Mouse (Mus musculus) common myeloid progenitor, adult 5-6 weeks (primary cell): ENCODE data around the gene Colgalt2. TPM values are rescaled to one million over a fixed set of nuclear protein-coding genes. Genes with fewer than 3 reads are reported as not detected.
A peak's percentile ranks its signal among the peaks of the same experiment; 100 is the strongest.

Experiments
- ATAC-seq: replicated peaks from 2 replicates; pipeline ENCODE4 v1.8.0; 2016; ENCODE audit warnings: low read depth, mild to moderate bottlenecking, moderate TSS enrichment, inconsistent platforms; ENCODE audit not compliant: poor library complexity, severe bottlenecking
- total RNA-seq: library from RNA; stranded (forward); fragments of 200-1000, 187-1606 nt; gene quantifications from 2 replicates; pipeline ENCODE4 v1.2.3, GENCODE M21; 2017

Colgalt2 gene
- total RNA-seq, 1 experiment from 2014 or later: not detected

DNA sequence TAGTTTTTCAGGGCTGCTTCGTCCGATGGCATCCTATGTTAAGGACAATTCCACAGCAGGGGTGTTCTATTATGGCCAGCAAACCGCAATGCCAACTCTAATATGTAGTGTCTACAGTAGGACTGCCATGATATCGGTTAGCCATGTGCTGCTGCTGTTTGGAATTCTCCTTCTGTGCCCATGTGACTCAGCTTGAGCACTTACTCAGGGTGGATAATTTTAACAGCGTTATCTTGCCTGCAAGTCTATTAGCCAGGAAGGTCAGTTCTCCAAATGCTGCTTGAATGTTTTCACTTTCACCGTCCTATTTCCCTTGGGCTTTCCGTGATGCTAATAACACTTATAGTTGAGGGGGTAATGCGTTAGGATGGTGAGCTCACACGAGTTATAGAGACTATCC is 126.5 kb downstream of the Colgalt2 start:
- no peak for ATAC-seq

DNA sequence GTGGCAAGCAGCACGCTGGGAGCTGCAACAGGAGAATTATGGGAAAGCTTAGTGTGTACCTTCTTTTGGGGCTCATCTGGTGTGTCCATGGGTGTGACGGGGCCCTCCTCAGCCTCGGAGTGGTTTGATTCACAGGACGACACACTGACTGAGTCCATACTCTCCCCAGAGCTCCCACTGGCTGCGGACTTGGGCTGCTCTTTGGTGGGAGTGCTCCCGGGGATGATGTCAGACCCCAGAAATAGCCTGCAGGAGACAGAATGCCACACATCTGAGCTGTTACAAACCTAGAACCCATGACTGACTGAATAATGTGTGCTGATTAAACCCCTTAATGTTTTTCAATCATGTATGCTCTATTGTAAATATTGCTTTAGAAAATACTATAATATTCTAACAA is 128.6 kb downstream of the Colgalt2 start:
- ATAC-seq: no peak

DNA sequence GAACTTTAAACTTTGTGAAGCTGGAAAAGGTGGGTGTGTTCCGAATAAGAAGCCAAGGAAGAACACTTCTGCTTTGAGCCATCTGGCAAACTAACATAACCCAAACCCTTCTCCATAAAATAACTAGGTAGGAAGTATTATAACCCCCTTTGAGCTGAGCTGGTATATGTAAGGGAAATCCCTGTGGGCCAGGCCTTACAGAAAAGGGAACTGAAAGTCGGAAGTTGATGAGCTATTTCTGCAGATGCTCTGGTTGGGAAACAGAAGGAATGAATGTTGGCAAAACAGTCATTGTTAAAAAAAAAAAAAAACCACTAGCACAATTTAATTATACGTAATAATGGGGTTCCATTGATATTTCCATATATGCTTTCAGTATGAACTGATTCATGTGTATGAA is 129.1 kb downstream of the Colgalt2 start:
- peak; percentile 79 for ATAC-seq

DNA sequence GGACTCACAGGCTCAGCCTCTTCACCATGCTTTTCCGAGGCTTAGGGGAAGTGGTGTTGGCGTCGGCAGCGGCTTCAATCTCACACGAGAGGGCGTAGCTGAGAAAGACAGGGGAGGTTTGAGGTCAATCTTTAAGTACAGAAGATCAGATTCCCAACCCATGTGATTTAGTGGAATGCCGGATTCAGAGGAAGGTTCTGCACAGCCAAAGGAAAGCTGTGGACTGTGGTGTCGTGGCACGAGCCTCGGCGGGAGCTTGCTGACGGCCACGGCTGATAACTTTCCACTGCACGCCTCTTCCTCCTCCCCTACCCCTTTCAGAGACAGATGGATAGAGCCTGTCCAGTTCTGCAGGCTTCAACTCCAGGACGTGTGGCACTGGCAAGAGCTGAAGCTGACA is 131.9 kb downstream of the Colgalt2 start:
- 0 out of 2 replicates have a peak, but pooled peaks have one; percentile 16 for ATAC-seq

DNA sequence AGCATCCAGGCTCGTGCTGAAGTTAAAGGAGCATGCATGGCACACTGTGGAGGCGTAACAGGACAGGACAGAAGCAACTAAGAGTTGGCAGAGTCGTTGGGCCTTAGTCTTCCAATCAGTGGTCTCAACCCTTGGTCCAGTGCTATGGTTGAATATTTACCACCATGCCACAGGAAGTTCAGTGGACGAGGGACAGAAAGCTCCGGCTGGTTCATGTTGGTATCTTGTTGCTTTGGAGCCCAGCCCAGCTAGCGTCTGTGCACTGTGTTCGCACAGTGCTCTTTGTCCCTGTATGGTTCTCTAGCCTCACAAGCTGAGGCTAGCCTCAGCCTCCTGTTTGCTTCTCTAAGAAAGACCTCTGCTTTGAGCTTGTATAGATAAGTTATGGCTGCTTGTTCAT is 134.9 kb downstream of the Colgalt2 start:
- no peak for ATAC-seq

DNA sequence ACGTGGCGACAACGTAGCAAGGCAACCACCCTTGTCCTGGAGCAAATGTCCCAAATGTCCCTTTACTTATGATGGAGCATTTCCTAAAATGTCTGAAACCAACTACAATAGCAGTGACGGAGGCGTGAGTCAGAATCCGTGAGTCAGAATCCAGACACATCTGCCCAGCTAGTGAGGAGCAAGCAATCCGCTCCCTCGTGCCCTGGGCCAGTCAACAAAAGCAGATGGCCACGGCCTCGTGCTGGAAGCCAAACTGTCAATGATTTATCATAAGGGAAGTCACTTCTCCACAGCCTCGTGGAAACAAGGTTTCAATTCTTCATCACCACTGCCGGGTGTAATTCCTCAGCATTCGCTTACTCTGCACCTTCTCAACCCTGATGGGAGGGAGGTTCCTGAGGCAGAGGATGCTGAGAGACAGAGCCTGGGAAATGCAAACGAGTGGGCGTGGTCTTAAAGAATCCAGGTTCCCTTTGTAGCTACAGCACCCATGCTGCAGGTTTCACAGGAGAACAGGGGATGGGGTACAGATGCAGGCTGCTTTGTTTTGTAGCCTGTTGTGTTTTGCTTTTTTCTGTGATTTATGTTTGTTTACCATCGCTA is 136.9 kb downstream of the Colgalt2 start:
- ATAC-seq: 0 out of 2 replicates have a peak, but pooled peaks have one; percentile 10

DNA sequence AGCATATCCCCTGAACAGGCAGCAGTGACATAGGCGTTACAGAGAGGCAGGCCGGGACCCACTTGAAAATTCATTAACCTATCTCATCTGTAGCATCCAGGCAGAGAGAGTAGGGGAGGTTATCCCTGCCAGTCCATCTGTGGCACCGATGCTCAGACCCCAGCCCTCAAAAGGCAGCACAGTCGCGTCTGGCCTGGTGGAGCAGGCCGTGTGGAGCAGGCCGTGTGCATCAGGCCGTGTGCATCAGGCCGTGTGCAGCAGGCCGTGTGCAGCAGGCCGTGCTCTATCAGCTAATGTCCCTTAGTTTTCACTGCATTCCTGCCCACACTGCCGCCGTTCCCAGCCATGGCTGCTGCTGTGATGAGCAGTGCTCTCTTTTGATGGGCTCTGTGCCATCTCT is 137.6 kb downstream of the Colgalt2 start:
- ATAC-seq: no peak

DNA sequence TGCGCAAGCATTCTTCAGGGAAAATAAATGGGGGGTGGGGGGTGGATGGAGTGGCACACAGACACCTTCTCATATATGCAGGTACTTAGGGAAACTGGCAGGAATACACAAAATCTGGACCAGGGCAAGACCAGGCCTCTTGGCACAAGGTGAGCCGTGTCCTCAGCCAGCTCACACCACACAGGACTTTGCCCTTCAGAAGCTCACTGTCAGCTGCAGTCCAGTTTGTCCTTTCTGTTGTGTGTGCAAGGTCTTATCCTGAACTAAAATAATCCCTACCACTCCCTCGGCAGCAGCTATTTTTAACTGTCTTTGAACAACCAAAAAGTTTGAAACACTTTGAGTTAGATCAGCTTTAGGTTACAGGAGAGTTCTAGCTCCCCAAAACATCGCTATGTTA is 139.2 kb downstream of the Colgalt2 start:
- ATAC-seq: no peak

DNA sequence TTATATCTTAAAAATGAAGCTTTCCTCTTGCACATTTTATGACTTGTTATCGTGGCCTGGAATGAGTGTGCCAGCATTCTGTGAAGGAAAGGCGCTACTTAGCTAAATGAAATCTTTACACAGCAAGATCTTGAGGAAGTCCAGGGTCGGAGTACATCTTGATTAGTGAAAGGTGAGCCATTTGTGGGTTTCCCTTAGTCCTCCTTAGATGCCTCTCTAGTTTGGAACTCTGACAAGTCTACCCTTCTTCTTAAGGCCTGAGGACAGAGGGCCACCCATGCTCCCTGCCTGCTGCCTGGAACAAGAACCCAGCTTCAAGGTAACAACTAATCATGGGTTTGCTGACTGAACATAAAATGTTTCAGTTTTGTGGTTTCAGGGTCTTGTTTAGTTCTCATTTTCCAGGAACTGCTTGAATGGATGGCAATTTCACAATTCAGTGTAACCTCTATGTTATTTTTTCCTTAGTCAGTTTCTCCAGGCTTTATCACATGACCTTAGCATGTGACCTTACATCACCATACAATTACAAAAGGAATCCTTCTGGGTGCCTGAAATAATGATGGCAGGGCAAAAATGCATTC is 140.8 kb downstream of the Colgalt2 start:
- peak; percentile 67 for ATAC-seq

DNA sequence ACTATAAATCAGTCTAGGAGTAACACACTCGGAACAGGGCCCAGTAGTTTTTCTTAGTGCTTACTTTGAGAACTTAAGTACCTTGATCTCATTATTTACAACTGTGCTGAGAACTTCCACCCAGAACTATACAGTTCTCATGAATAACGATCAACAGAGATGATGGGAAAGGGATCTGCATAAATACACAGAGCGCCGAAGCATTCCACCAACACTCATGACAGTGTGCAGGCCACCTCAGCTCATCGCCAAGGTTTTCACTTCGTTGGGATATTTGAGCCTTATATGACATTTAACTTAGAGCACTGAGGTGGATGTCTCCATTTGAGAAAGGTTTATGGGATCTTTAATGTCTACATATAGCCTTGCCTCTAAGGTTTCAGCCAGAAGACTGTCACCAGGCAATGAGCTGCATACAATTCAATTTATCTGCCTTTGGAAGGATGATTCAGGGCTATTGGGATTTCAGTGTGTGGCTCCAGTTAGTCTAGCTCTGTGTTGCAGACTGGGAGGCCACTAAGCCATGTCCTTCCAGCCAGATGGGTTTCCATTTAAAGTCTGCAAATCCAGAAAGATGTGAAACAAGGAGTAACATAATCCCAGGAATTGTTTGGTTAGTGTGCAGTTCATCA is 143.2 kb downstream of the Colgalt2 start:
- no peak for ATAC-seq

DNA sequence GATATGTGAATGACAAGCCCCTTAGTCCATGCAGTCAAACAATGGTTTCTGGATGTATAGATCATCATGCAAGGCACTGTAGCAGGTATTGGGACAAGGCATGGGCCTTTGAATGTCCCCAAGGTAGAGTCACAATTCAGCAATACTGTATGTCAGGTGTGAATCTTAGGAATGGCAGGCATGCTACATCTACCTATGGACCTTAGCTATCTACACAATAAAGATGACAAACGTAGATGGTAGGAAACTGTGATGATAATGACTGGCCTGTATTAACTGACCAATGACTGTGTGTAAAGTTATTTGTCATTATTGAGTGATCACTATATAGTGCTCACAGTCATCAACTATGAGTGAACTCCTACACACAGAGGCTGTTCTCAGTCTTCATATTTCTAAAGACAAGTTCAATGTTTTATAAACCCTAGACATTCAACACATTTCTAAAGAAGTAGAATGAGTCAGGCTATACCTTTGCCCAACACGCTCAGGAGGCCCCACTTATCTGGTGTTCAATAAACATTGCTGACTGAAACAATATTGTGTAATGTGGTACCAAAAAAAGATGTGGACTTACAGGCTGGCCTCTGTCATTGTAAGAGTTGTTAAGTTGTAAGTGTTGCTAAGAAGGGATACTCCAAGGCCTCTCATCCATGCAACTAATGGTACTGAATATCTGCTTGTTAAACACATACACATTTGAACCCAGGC is 144.0 kb downstream of the Colgalt2 start:
- ATAC-seq: no peak

DNA sequence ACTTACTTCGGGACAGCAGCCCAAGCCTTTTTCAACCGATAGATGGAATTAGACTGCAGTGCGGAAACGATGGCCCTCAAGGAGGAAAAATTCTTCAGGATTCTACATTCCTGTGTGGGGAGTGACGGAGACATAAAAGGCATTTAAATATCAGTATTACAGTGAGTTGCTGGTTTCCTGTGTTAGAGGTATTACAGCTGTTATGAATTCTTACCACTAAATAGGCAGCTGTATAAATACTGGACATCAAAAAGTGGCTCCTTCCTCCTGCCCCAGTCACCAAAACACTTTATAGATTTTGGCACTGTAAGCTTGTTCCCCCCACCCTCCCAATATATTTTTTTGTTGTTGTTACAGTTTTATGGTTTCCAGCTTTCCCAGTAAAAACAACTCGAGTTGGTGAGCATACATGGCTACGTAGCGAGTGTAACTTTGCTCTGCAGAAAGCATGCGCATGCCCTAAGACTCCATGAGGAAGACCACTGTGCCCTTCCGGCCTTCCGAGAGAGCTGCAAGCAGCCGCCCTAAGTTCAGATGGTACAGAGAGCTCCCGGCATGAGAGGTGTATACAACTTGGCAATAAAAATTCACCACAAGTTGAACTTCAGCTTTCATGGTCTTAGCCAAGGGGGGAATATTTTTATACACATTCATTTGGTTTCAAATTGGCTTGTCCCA is 149.6 kb downstream of the Colgalt2 start:
- no peak for ATAC-seq

DNA sequence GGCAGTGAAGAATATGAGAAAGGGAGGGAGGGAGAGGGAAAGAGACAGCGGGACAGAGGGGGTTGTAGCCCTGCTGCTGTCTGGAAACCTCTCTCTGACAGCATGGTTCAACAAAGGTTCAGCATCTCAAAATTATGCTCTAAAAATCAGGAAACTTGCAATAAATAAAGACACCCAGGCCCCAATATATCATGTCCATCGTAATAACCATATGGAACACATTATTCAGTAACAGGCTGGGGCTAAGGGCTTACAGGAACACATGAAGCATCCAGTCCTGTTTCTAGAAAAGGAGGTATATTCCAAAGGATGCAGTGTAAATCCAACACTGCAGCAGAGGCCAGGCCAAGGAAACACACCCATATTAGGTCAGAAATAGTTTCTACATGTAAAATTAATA is 150.9 kb downstream of the Colgalt2 start:
- ATAC-seq: no peak

DNA sequence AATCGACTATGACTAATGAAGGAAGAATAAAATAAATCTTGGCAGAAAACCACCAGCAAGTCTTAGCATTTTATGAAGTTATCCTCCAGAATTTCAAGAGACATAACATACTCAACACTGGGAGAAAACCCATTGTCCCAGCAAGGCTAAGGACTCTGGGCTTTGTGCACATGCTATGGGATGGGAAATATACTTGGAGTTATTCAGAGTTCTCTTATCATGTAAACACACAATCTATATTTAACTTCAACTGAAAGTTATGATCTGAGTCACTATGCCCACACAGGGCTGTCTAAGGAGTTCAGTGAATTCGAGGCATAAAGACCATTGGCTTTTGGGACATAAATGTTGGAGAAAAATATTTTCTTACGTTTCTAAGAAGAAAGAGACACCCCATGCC is 151.3 kb downstream of the Colgalt2 start:
- no peak for ATAC-seq

DNA sequence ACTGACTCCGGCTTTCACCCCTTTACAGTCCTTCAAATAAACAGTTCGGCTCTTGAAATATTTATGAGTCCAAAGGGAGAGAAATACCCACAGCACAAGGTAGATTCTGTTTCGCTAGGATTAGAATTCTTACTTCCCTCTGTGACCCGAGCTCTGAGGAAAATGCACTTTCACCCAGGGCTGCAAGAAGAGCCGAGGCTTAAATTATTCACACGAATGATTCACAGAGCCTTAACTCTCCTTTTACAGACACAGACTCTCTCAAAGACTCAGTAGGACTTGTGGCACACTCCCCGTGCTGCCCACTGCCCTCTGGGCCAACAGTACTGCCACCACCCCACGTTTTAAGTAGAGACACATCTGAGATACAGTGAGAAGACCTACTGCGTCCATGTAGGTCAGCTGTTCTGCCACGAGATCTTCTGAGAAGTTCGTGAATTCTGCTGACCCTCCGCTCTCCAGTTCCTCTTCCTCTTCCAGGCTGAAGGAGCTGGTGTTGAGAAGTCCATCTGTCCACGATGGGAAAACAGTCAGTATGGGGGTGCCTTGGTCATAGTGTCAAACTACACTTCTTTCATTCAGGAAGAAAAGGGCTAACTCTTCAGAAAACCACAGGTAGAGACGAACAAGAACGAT is 154.4 kb downstream of the Colgalt2 start:
- peak; percentile 22; the same call in 1 of the 2 replicates for ATAC-seq

DNA sequence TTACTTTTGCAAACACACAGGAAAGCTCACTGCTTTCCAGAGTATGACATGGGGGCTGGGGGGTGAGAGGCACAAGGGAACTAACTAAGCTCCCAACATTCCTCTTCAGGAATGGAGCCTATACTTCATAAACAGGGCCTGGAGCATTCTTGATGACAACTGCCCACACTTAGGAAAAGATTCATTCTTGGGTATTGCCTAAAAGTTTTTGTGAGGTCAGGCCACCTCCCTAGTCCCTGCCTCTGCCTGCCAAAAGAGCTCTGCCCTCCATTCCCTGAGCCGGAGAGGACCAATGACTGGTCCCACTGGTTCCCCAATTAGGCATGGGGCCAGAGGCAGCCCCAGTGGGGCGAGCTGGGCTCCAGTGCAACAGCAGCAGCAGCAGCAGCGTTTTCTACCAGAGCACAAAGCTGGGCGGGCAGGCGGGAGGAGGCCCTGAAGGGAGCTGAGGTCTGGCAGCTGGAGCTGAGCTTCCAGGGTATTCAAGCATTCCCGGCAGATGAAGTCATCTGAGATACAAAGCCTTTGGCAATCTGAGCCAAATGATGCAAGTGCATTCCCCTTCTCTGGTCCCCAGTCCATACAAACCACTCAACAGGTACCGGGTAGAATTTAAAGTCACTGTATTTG is 156.4 kb downstream of the Colgalt2 start:
- ATAC-seq: no peak

DNA sequence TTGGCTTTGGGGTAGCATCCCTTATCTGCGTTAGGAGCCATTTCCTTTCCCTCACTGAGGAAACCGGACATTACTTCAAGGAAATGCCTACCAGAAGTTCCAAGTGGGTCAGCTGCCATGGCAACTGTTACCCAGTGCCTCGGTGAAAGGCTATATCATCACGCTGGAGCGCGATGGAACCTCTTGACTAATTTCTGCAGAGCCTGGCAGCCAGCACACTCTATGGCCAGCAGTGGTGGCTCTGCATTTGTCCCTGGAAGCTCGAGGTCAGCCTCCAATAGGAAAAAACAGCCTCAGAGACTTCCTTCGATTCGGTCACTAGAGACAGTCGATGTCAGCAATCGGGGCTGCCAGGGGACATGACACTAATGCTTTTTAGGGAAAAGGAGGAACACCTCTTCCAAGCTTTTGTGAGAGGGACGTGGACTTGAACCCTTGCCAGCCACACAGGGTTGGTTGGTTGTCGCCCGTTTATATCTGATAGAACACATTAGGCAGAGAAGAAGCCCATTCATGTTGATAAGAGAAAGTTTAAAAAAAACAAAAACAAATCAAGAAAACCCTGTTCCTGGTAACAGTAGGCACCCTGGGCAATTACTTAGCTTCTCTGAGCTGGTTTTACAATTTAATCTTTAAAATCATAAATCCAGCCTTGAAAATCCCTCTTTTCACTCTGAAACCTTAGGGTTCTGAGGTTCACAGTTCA is 157.1 kb downstream of the Colgalt2 start:
- ATAC-seq: no peak
